Mouse (Mus musculus) intestine, embryonic 16.5 days (tissue): ENCODE data around the gene Idh3b. TPM values are rescaled to one million over a fixed set of nuclear protein-coding genes. Genes with fewer than 3 reads are reported as not detected.

ENCODE experiments used
- ATAC-seq: fragments of 200-750 bp; cut with Nextera tagmentation; 2 replicates; pipeline ENCODE4 v1.8.0; 2017; ENCODE audit warnings: moderate TSS enrichment, moderate library complexity
- H3K27ac ChIP-seq: fragments of 300-500 bp; sonication (generic); 2 replicates; pipeline ENCODE4 v1.5.1; 2014; ENCODE audit warnings: mild to moderate bottlenecking, low read length
- H3K27me3 ChIP-seq: fragments of 300-500 bp; sonication (generic); replicated peaks from 2 replicates; pipeline ENCODE4 v1.6.1; 2014; ENCODE audit warnings: low read length, control low read depth, mixed read lengths; ENCODE audit not compliant: control insufficient read depth, insufficient read depth
- H3K36me3 ChIP-seq: fragments of 300-500 bp; sonication (generic); 2 replicates; pipeline ENCODE4 v1.6.1; 2014; ENCODE audit warnings: low read length, control low read depth; ENCODE audit not compliant: control insufficient read depth, insufficient read depth
- H3K4me1 ChIP-seq: fragments of 300-500 bp; sonication (generic); 2 replicates; pipeline ENCODE4 v1.6.1; 2014; ENCODE audit warnings: low read length, control low read depth, mixed read lengths; ENCODE audit not compliant: control insufficient read depth, insufficient read depth
- H3K4me2 ChIP-seq: fragments of 300-500 bp; sonication (generic); 2 replicates; pipeline ENCODE4 v1.6.1; 2014; ENCODE audit warnings: low read depth, low read length, control low read depth
- H3K4me3 ChIP-seq: fragments of 300-500 bp; sonication (generic); 2 replicates; pipeline ENCODE4 v1.5.1; 2014; ENCODE audit warnings: mild to moderate bottlenecking, low read length
- H3K9ac ChIP-seq: fragments of 300-500 bp; sonication (generic); 2 replicates; pipeline ENCODE4 v1.6.1; 2014; ENCODE audit warnings: low read depth, low read length
- H3K9me3 ChIP-seq: fragments of 300-500 bp; sonication (generic); 2 replicates; pipeline ENCODE4 v1.6.1; 2016; ENCODE audit warnings: low read length, control low read depth; ENCODE audit not compliant: control insufficient read depth
- WGBS: fragments of 180-500 bp; shearing (Covaris S2); extraction: QIAGEN DNeasy Blood & Tissue Kit; methylation state at CpG from one replicate; pipeline ENCODE4 v1.1.7; 2014; 5-methylcytosine and 5-hydroxymethylcytosine counted together
- polyA plus RNA-seq: library from polyadenylated mRNA; unstranded; fragments of >200 nt; fragmentation: Nextera tagmentation; extraction: Ambion mirVana; gene quantifications from 2 replicates; pipeline ENCODE4 v1.2.1, GENCODE M21; 2015

Idh3b gene
- polyA plus RNA-seq, 1 experiment from 2014 or later = 308 TPM

DNA sequence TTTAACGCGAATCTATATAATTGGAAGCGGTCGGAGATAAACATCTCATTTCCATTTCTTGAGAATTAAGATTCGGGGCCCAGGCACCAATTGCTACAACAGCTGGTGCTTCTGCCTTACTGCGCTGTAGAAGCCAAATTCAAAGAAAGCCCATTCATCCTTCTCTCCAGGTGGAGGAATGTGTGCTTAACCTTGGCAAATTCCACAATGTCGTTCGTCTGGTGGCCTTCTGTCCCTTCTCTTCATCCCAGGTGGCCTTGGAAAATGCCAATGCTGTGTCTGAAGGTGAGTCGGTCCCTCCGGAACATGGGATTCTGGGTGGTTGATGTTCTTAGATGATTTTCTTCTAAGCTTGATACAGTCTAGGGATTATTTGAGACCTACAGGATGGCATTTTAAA, 9.5 kb downstream of the Idh3b start:
- WGBS = 2% methylated on average over 10 of the region's 10 CpGs
- ATAC-seq = no peak
- Histone ChIP-seq H3K36me3 (peaks cover 22% of the 10 kb centered on the region), H3K4me3 (peak overlapping the region; percentile 94), H3K27me3 (no peaks in the 10 kb centered on the region), H3K9me3 (no peaks in the 10 kb centered on the region), H3K4me1 (peaks cover 20% of the 10 kb centered on the region), H3K9ac (peak overlapping the region; percentile 96), H3K4me2 (peak overlapping the region; percentile 92), H3K27ac (peak overlapping the region; percentile 89)

DNA sequence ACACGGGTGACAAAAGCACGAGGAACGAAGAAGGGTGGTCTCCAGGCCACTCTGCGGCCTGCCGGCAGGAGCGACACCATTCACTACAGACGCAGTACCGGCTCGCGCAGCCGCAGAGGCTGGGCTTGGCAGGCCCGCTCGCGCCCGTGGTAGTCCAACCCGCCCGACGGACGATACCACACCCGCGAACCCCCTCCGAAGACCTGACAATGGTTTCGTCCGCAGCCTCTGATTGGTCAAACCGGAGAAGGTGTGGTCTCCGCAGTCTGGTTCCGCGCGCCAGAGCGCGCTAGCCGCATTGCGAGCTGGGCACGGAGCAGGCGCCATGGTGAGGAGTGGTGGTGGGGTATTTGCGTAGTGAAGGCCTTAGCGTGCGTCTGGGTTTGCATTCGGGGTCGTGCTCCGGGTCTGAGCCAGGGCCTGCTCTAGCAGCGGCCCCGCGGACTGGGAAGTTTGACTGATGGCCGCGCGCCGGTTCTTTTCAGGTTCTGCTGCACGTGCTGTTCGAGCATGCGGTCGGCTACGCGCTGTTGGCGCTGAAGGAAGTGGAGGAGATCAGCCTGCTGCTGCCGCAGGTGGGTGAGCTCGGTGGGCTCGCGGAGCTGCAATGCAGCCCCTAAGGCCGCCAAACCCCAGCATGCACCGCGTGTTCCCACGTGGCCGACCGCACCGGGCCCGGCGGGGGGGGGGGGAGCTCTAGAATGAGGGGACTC, 10.0 kb downstream of the Idh3b start, which contains the start of gene Nop56:
TSS of gene Nop56 (plus strand) at position 282 of the 713 bp plus-strand sequence.
- H3K9ac ChIP-seq = peak within 1 kb of the TSS; percentile 96
- peak; percentile 97 for ATAC-seq
- peak within 1 kb of the TSS; percentile 94 for H3K4me3 ChIP-seq
- H3K4me2 ChIP-seq = peak within 1 kb of the TSS; percentile 92
- no peaks in the 10 kb centered on the region for H3K27me3 ChIP-seq
- peaks cover 17% of the 10 kb centered on the region; the same call in 1 of the 2 replicates for H3K36me3 ChIP-seq
- under 1% methylated on average over 68 of the region's 68 CpGs for WGBS
- peak within 1 kb of the TSS; percentile 89 for H3K27ac ChIP-seq
- no peaks in the 10 kb centered on the region for H3K9me3 ChIP-seq
- peaks cover 20% of the 10 kb centered on the region for H3K4me1 ChIP-seq

DNA sequence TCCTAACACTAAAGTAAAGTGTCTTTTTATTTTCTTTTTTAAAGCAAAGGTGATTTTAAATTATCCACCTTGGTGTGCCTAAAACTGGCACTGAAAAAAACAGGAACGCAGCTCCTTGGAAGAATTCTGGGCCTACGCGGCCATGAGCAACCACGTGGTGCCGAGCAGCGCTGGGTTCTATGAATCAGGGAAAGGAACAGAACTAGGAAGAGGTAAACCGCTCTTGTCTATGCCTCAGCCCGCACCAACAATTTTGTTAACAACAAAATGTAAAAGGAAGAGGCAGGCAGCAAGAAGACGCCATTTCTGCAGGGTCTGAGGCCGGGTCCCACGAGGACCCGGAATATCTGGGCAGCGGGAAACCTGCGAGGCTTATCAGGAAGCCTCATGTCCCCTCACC, 10.6 kb downstream of the Idh3b start:
- H3K36me3 ChIP-seq = peaks cover 14% of the 10 kb centered on the region; the same call in 1 of the 2 replicates
- H3K9me3 ChIP-seq = no peaks in the 10 kb centered on the region
- H3K27me3 ChIP-seq = no peaks in the 10 kb centered on the region
- H3K27ac ChIP-seq = peak overlapping the region; percentile 43
- ATAC-seq = peak; percentile 27
- H3K4me2 ChIP-seq = peak overlapping the region; percentile 71
- WGBS = 1% methylated on average over 14 of the region's 14 CpGs
- H3K9ac ChIP-seq = peak overlapping the region; percentile 84
- peak overlapping the region; percentile 94 for H3K4me3 ChIP-seq
- peaks cover 20% of the 10 kb centered on the region for H3K4me1 ChIP-seq

DNA sequence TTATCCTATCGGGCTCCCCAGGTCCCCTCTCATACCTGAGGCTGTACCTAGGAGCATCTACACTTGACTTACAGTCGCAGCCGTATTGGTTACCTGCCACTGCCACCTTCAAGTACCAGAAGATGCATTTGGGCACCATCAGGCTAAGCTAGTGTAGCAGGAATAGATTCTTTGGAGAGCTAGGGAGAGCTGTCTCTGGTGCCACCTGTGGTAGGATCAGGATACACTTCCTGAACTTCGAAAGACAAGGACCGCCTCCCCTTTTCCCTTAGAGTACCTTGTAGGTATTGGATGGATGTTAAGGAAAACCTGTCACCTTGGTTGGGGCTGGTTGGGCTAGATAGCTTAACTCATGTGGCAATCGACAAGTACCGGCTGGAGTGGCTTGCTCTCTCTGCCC, 16.3 kb downstream of the Idh3b start:
- H3K4me2 ChIP-seq = no peak overlapping the region
- no peak overlapping the region for H3K27ac ChIP-seq
- H3K4me3 ChIP-seq = no peak overlapping the region
- no peaks in the 10 kb centered on the region for H3K4me1 ChIP-seq
- no peaks in the 10 kb centered on the region for H3K9me3 ChIP-seq
- no peak for ATAC-seq
- WGBS = 61% methylated on average over 7 of the region's 7 CpGs
- no peaks in the 10 kb centered on the region for H3K27me3 ChIP-seq
- H3K36me3 ChIP-seq = no peaks in the 10 kb centered on the region
- no peak overlapping the region for H3K9ac ChIP-seq

DNA sequence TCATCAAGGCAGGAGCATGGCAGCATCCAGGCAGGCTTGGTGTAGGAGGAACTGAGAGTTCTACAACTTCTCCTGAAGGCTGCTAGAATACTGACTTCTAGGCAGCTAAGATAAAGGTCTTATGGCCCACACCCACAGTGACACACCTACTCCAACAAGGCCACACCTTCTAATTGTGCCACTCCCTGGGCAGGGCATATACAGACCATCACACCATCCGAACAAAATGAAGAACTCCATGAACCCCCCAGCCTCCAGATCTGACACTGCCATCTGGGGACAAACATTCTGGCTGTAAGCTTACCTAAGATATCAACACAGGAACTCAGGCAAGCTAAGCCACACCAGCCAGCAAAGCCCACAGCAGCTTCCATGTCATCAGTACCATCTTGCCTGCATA, 18.8 kb downstream of the Idh3b start:
- no peak overlapping the region for H3K27ac ChIP-seq
- 65% methylated on average over 1 of the region's 1 CpGs for WGBS
- H3K4me2 ChIP-seq = no peak overlapping the region
- H3K4me1 ChIP-seq = no peaks in the 10 kb centered on the region
- no peak overlapping the region for H3K9ac ChIP-seq
- no peaks in the 10 kb centered on the region for H3K27me3 ChIP-seq
- peak; percentile 43; the same call in 1 of the 2 replicates for ATAC-seq
- no peaks in the 10 kb centered on the region for H3K9me3 ChIP-seq
- H3K4me3 ChIP-seq = no peak overlapping the region
- no peaks in the 10 kb centered on the region for H3K36me3 ChIP-seq

DNA sequence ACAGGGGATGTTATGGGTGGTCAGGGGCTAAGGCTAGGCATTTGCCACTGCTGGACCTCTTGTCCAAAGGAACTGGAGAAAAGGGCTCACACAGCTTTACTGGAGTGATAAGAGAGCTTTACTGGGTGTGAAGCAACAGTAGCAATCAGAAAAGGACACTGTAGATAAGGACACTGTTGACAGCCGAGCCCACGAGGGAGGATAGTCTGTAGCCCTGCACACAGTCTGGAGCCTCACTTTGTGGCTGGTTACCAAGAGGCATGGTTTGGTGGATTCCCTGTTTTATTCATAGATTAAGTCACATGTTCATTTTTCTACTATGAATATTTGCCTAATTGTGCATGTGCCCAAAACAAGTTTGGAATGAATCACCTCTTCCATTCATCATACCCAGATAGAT, 21.9 kb downstream of the Idh3b start:
- Histone ChIP-seq H3K9me3 (no peaks in the 10 kb centered on the region), H3K27me3 (no peaks in the 10 kb centered on the region), H3K27ac (no peak overlapping the region), H3K36me3 (no peaks in the 10 kb centered on the region), H3K4me2 (no peak overlapping the region), H3K9ac (no peak overlapping the region), H3K4me1 (no peaks in the 10 kb centered on the region), H3K4me3 (no peak overlapping the region)
- peak; percentile 75 for ATAC-seq
- WGBS = 50% methylated on average over 2 of the region's 2 CpGs

GRCm38 (mm10) chr2:130261914-130262313, 22.4 kb downstream of the Idh3b start:
- H3K27ac ChIP-seq = no peak overlapping the region
- H3K4me3 ChIP-seq = no peak overlapping the region
- no peak for ATAC-seq
- no peaks in the 10 kb centered on the region for H3K9me3 ChIP-seq
- H3K4me1 ChIP-seq = no peaks in the 10 kb centered on the region
- H3K27me3 ChIP-seq = no peaks in the 10 kb centered on the region
- H3K36me3 ChIP-seq = no peaks in the 10 kb centered on the region
- H3K9ac ChIP-seq = no peak overlapping the region
- WGBS = 76% methylated on average over 2 of the region's 2 CpGs
- H3K4me2 ChIP-seq = no peak overlapping the region

DNA sequence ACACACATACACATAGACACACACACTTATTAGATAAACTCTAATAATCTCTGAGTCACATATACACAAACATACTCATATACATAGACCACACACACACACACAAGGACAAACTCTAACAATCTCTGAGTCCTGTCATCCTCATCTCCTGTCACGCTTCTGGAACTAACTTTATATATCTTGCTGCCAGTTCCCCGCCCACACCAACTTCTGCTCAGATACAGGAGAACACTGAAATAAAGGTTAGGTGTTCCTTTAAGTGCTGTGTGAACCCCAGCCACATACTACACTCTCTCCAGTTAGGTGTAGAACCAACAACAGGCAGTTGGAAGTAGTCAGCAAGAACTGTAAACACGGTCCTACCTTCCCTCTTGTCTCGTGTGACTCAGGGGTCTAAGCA, 23.5 kb downstream of the Idh3b start:
- WGBS = 75% methylated on average over 4 of the region's 4 CpGs
- Histone ChIP-seq H3K27me3 (no peaks in the 10 kb centered on the region), H3K4me1 (no peaks in the 10 kb centered on the region), H3K4me3 (no peak overlapping the region), H3K27ac (no peak overlapping the region), H3K36me3 (no peaks in the 10 kb centered on the region), H3K9ac (no peak overlapping the region), H3K9me3 (no peaks in the 10 kb centered on the region), H3K4me2 (no peak overlapping the region)
- no peak for ATAC-seq

GRCm38 (mm10) chr2:130256762-130257161, 27.6 kb downstream of the Idh3b start:
- H3K9me3 ChIP-seq = no peaks in the 10 kb centered on the region
- H3K4me3 ChIP-seq = no peak overlapping the region
- WGBS = 69% methylated on average over 4 of the region's 4 CpGs
- no peak overlapping the region for H3K9ac ChIP-seq
- no peak overlapping the region for H3K27ac ChIP-seq
- ATAC-seq = no peak
- H3K36me3 ChIP-seq = no peaks in the 10 kb centered on the region
- H3K27me3 ChIP-seq = no peaks in the 10 kb centered on the region
- H3K4me2 ChIP-seq = no peak overlapping the region
- H3K4me1 ChIP-seq = no peaks in the 10 kb centered on the region

DNA sequence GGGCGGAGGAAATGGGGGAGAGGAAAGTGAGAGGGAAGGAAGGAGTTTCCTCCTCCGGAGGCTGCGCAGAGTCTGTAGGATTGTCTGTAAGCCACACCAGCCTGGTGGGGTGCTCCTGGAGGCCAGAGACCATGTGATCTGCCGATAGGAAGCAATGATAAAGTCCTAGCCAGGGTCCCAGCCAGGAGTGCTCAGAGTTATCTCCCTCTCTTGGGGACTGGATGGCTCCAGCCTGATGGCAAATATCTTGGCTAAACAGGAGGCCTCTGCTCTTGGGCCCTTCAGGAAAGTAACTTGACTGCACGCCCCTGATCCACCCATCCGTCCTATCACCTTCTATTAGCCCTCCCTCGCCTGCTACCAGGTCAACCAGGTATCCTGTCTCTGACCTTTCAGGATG, 36.1 kb downstream of the Idh3b start:
- WGBS = 66% methylated on average over 7 of the region's 7 CpGs

More for the DNA sequence above, 36.1 kb downstream of the Idh3b start:
- no peaks in the 10 kb centered on the region for H3K4me1 ChIP-seq
- H3K9ac ChIP-seq = no peak overlapping the region
- H3K36me3 ChIP-seq = no peaks in the 10 kb centered on the region
- no peak overlapping the region for H3K4me2 ChIP-seq
- no peak overlapping the region for H3K27ac ChIP-seq
- no peaks in the 10 kb centered on the region for H3K9me3 ChIP-seq
- no peak overlapping the region for H3K4me3 ChIP-seq
- ATAC-seq = no peak
- no peaks in the 10 kb centered on the region for H3K27me3 ChIP-seq
